ENCODE assay signal across 9 mouse cellular contexts in the genomic region with DNA sequence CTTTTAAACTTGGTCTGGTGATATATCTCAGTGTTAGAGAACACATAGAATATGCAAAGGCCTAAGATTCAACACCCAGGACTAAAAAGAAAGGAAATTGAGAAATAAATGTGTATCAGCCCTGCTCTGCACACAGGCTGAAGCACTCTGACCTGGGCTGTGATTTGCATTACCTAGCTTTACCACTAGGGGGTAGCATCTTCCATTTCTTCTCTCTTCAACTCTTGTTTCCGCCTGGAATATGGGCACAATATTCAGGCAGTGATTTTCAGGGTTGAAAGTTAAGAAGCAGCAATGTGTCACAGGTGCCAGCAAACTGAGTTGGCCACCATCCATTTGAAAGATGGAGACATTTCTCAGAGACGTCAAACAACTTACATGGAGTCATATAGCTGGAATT. TPM values are rescaled to one million over a fixed set of nuclear protein-coding genes. Genes with fewer than 3 reads are reported as not detected.
DNase-seq lines count a peak whose midpoint lies in the region; ATAC-seq and TF ChIP-seq lines count a peak whose summit lies in the region.
"Had no signal": no experiment of that assay in that cellular context is flagged by ENCODE, and none has a peak within 500 bp of the region (broad histone marks: within the 10 kb centered on the region; RNA-seq: fewer than 3 reads in every experiment).

No protein-coding gene starts in this region.

- no peak for ATAC-seq in hindbrain, postnatal 0 days
- ATAC-seq in hindbrain, embryonic 13.5 days (ENCODE audit: low FRiP score) = no peak
- no peak for ATAC-seq in megakaryocyte-erythroid progenitor cell, adult 5-6 weeks (replicated peaks; ENCODE audit: low FRiP score, low TSS enrichment, poor library complexity, severe bottlenecking)

- intact Hi-C loops in heart, postnatal 14 days (cut with DNase I) = loop anchor here (2.0 kb wide), 1 partner anchor 74 kb away; no protein-coding TSS in a partner anchor

- H3K4me2 ChIP-seq in hindbrain, postnatal 0 days (ENCODE audit: low read depth, low read length) = no peak overlapping the region
- H3K4me2 ChIP-seq in hindbrain, embryonic 13.5 days = no peak overlapping the region
- H3K4me2 ChIP-seq: neural tube, embryonic 13.5 days had no signal

- no peak overlapping the region for H3K27ac ChIP-seq in hindbrain, postnatal 0 days
- H3K27ac ChIP-seq in hindbrain, embryonic 13.5 days = no peak overlapping the region
- H3K27ac ChIP-seq: neural tube, embryonic 13.5 days had no signal

- H3K4me1 ChIP-seq in hindbrain, postnatal 0 days (ENCODE audit: insufficient read depth, low read length) = no peaks in the 10 kb centered on the region
- no peaks in the 10 kb centered on the region for H3K4me1 ChIP-seq in hindbrain, embryonic 13.5 days (replicated peaks)
- H3K4me1 ChIP-seq: neural tube, embryonic 13.5 days had no signal

- no peaks in the 10 kb centered on the region for H3K9me3 ChIP-seq in hindbrain, postnatal 0 days (ENCODE audit: low read length)
- H3K9me3 ChIP-seq in hindbrain, embryonic 13.5 days = no peaks in the 10 kb centered on the region
- H3K9me3 ChIP-seq: neural tube, embryonic 13.5 days had no signal

- H3K36me3 ChIP-seq in hindbrain, postnatal 0 days (ENCODE audit: insufficient read depth, low read length) = no peaks in the 10 kb centered on the region
- no peaks in the 10 kb centered on the region for H3K36me3 ChIP-seq in hindbrain, embryonic 13.5 days
- H3K36me3 ChIP-seq: neural tube, embryonic 13.5 days had no signal

- H3K4me3 ChIP-seq in hindbrain, postnatal 0 days (ENCODE audit: low read length) = no peak overlapping the region
- no peak overlapping the region for H3K4me3 ChIP-seq in hindbrain, embryonic 13.5 days
- H3K4me3 ChIP-seq: neural tube, embryonic 13.5 days had no signal

- no peak for DNase-seq in hindbrain, postnatal 0 days (ENCODE audit: low spot score)
- DNase-seq in 416B (ENCODE audit: low read depth) = peak; percentile 3
- peak; percentile 85 for DNase-seq in NIH3T3 (ENCODE audit: low read depth)
- DNase-seq in heart, postnatal 14 days = peak; percentile 6 to 27
- no peak for DNase-seq in gastrocnemius, postnatal 10 days
- no peak for DNase-seq in gastrocnemius, adult 8-10 months (ENCODE audit: low spot score in 2 of 2)

- no peaks in the 10 kb centered on the region for H3K27me3 ChIP-seq in hindbrain, postnatal 0 days (ENCODE audit: insufficient read depth, low read length)
- no peaks in the 10 kb centered on the region for H3K27me3 ChIP-seq in hindbrain, embryonic 13.5 days
- H3K27me3 ChIP-seq: neural tube, embryonic 13.5 days had no signal

- whole genome bisulfite sequencing in hindbrain, postnatal 0 days = 74% methylated on average over 2 of the region's 2 CpGs
- 61% methylated on average over 2 of the region's 2 CpGs for WGBS in hindbrain, embryonic 13.5 days

- H3K9ac ChIP-seq in hindbrain, postnatal 0 days (replicated peaks; ENCODE audit: low read length) = no peak overlapping the region
- no peak overlapping the region for H3K9ac ChIP-seq in hindbrain, embryonic 13.5 days
- H3K9ac ChIP-seq: neural tube, embryonic 13.5 days had no signal

- peak; percentile 60 for TF ChIP-seq CTCF in hindbrain, postnatal 0 days (IDR thresholded peaks at IDR 0.05; ENCODE audit: low read depth)

RNA-seq across cellular contexts. Expression of a gene that starts 27.5 kb away (rescaled TPM):
- total RNA-seq in hindbrain, postnatal 0 days (2014; rRNA removed) = 0.18 and 0.99 TPM in 2 replicates
- 0.79 and 0.83 TPM in 2 replicates for polyA plus RNA-seq in hindbrain, postnatal 0 days (2015; fragmentation: Nextera tagmentation; extraction: Ambion mirVana)
- 0.77 and 2.2 TPM in 2 replicates for polyA plus RNA-seq in hindbrain, embryonic 13.5 days (2015; fragmentation: Nextera tagmentation; extraction: Ambion mirVana)
- not detected for total RNA-seq in heart, postnatal 14 days (2021)
- total RNA-seq in megakaryocyte-erythroid progenitor cell, adult 5-6 weeks (2014; fragmentation: Nextera tagmentation) = not detected in 2 replicates
- total RNA-seq in megakaryocyte-erythroid progenitor cell, adult 5-6 weeks (2017) = not detected in 2 replicates
- total RNA-seq in gastrocnemius, postnatal 10 days (2021) = under 1 TPM in 1 of 2 experiments, not detected in 1; 0.07 TPM
- not detected for total RNA-seq in gastrocnemius, adult 8-10 months (2022)

Comparison
In these comparisons a context has a peak if more than half of its experiments do, and no peak if none do; other contexts are left out.
1. DNase-seq: peak in 416B (single experiment), NIH3T3 (single experiment) and heart, postnatal 14 days (2 of 2); none in hindbrain, postnatal 0 days (single experiment), gastrocnemius, postnatal 10 days (single experiment) and gastrocnemius, adult 8-10 months (0 of 2).